Mouse (Mus musculus): ENCODE results near the gene Morn4. TPM values are rescaled to one million over a fixed set of nuclear protein-coding genes. Genes with fewer than 3 reads are reported as not detected.

Morn4 gene
- total and polyA plus RNA-seq, 2 experiments from 2014 or later, result 47.5 to 122 TPM

- H3K27ac ChIP-seq (ENCODE audit: low read depth, low read length), result no peak overlapping the region
- no peak overlapping the region for H3K9ac ChIP-seq (replicated peaks; ENCODE audit: low read length, poor library complexity, severe bottlenecking)
- TF ChIP-seq CTCF (IDR thresholded peaks at IDR 0.05), result no peak
- no peaks in the 10 kb centered on the region for H3K36me3 ChIP-seq (ENCODE audit: insufficient read depth, low read length)
- H3K4me3 ChIP-seq (ENCODE audit: low read depth, low read length), result no peak overlapping the region
- no peaks in the 10 kb centered on the region for H3K4me1 ChIP-seq (ENCODE audit: insufficient read depth, low read length)
- DNase-seq (ENCODE audit: low spot score), result no peak
- no peak overlapping the region for H3K4me2 ChIP-seq (ENCODE audit: low read depth, low read length, poor library complexity, severe bottlenecking)
- 98% methylated on average over 6 of the region's 6 CpGs for WGBS
- H3K27me3 ChIP-seq (ENCODE audit: insufficient read depth, low read length), result no peaks in the 10 kb centered on the region
- H3K9me3 ChIP-seq (ENCODE audit: low read length), result no peaks in the 10 kb centered on the region
- ATAC-seq (ENCODE audit: low FRiP score), result no peak
These were observed 42.2 kb downstream of the Morn4 start for GRCm38 (mm10) chr19:42043988-42044387.

GRCm38 (mm10) chr19:42038310-42038709, 47.8 kb downstream of the Morn4 start:
- Histone ChIP-seq H3K4me2 (ENCODE audit: low read depth, low read length, poor library complexity, severe bottlenecking) (no peak overlapping the region), H3K4me3 (ENCODE audit: low read depth, low read length) (no peak overlapping the region), H3K9me3 (ENCODE audit: low read length) (no peaks in the 10 kb centered on the region), H3K27me3 (ENCODE audit: insufficient read depth, low read length) (no peaks in the 10 kb centered on the region), H3K9ac (replicated peaks; ENCODE audit: low read length, poor library complexity, severe bottlenecking) (no peak overlapping the region), H3K36me3 (ENCODE audit: insufficient read depth, low read length) (0 out of 2 replicates have a peak, but pooled peaks cover 2% of the 10 kb centered on the region), H3K27ac (ENCODE audit: low read depth, low read length) (no peak overlapping the region), H3K4me1 (ENCODE audit: insufficient read depth, low read length) (no peaks in the 10 kb centered on the region)
- TF ChIP-seq CTCF (IDR thresholded peaks at IDR 0.05), result no peak
- DNase-seq (ENCODE audit: low spot score) (no peak), ATAC-seq (ENCODE audit: low FRiP score) (no peak)
- WGBS, result 91% methylated on average over 12 of the region's 12 CpGs

- Histone ChIP-seq H3K4me1 (ENCODE audit: insufficient read depth, low read length) (no peaks in the 10 kb centered on the region), H3K36me3 (ENCODE audit: insufficient read depth, low read length) (0 out of 2 replicates have a peak, but pooled peaks cover 2% of the 10 kb centered on the region), H3K27me3 (ENCODE audit: insufficient read depth, low read length) (no peaks in the 10 kb centered on the region), H3K9me3 (ENCODE audit: low read length) (no peaks in the 10 kb centered on the region), H3K4me3 (ENCODE audit: low read depth, low read length) (no peak overlapping the region), H3K4me2 (ENCODE audit: low read depth, low read length, poor library complexity, severe bottlenecking) (no peak overlapping the region), H3K27ac (ENCODE audit: low read depth, low read length) (no peak overlapping the region), H3K9ac (replicated peaks; ENCODE audit: low read length, poor library complexity, severe bottlenecking) (no peak overlapping the region)
- TF ChIP-seq CTCF (IDR thresholded peaks at IDR 0.05), result no peak
- DNase-seq (ENCODE audit: low spot score) (no peak), ATAC-seq (ENCODE audit: low FRiP score) (no peak)
- 83% methylated on average over 11 of the region's 11 CpGs for WGBS
These were observed 48.9 kb downstream of the Morn4 start for GRCm38 (mm10) chr19:42037167-42037702.

- H3K4me1 ChIP-seq (ENCODE audit: insufficient read depth, low read length), result no peaks in the 10 kb centered on the region
- H3K9me3 ChIP-seq (ENCODE audit: low read length), result no peaks in the 10 kb centered on the region
- H3K27ac ChIP-seq (ENCODE audit: low read depth, low read length), result no peak overlapping the region
- ATAC-seq (ENCODE audit: low FRiP score) (no peak), DNase-seq (ENCODE audit: low spot score) (no peak)
- no peak for TF ChIP-seq CTCF (IDR thresholded peaks at IDR 0.05)
- no peak overlapping the region for H3K4me2 ChIP-seq (ENCODE audit: low read depth, low read length, poor library complexity, severe bottlenecking)
- H3K36me3 ChIP-seq (ENCODE audit: insufficient read depth, low read length), result 0 out of 2 replicates have a peak, but pooled peaks cover 2% of the 10 kb centered on the region
- H3K4me3 ChIP-seq (ENCODE audit: low read depth, low read length), result no peak overlapping the region
- H3K9ac ChIP-seq (replicated peaks; ENCODE audit: low read length, poor library complexity, severe bottlenecking), result no peak overlapping the region
- H3K27me3 ChIP-seq (ENCODE audit: insufficient read depth, low read length), result no peaks in the 10 kb centered on the region
- 77% methylated on average over 3 of the region's 3 CpGs for WGBS
These were observed 49.8 kb downstream of the Morn4 start for GRCm38 (mm10) chr19:42036357-42036756.

- Histone ChIP-seq H3K9me3 (ENCODE audit: low read length) (no peaks in the 10 kb centered on the region), H3K36me3 (ENCODE audit: insufficient read depth, low read length) (0 out of 2 replicates have a peak, but pooled peaks cover 2% of the 10 kb centered on the region), H3K4me3 (ENCODE audit: low read depth, low read length) (no peak within 1 kb of the TSS), H3K27ac (ENCODE audit: low read depth, low read length) (no peak within 1 kb of the TSS), H3K27me3 (ENCODE audit: insufficient read depth, low read length) (no peaks in the 10 kb centered on the region), H3K4me2 (ENCODE audit: low read depth, low read length, poor library complexity, severe bottlenecking) (no peak within 1 kb of the TSS), H3K9ac (replicated peaks; ENCODE audit: low read length, poor library complexity, severe bottlenecking) (no peak within 1 kb of the TSS), H3K4me1 (ENCODE audit: insufficient read depth, low read length) (no peaks in the 10 kb centered on the region)
- TF ChIP-seq CTCF (IDR thresholded peaks at IDR 0.05), result peak; percentile 88
- DNase-seq (ENCODE audit: low spot score) (peak; percentile 92), ATAC-seq (ENCODE audit: low FRiP score) (peak; percentile 74)
- WGBS, result 68% methylated on average over 19 of the region's 19 CpGs
These were observed 50.5 kb downstream of the Morn4 start, which contains the start of gene Ankrd2 for GRCm38 (mm10) chr19:42035456-42036248. Gene Ankrd2 (plus strand): TSS chr19:42036000.

GRCm38 (mm10) chr19:42034881-42035455, 51.2 kb downstream of the Morn4 start:
- Histone ChIP-seq H3K4me1 (ENCODE audit: insufficient read depth, low read length) (no peaks in the 10 kb centered on the region), H3K9ac (replicated peaks; ENCODE audit: low read length, poor library complexity, severe bottlenecking) (no peak overlapping the region), H3K4me2 (ENCODE audit: low read depth, low read length, poor library complexity, severe bottlenecking) (no peak overlapping the region), H3K9me3 (ENCODE audit: low read length) (no peaks in the 10 kb centered on the region), H3K27me3 (ENCODE audit: insufficient read depth, low read length) (no peaks in the 10 kb centered on the region), H3K27ac (ENCODE audit: low read depth, low read length) (no peak overlapping the region), H3K4me3 (ENCODE audit: low read depth, low read length) (no peak overlapping the region), H3K36me3 (ENCODE audit: insufficient read depth, low read length) (0 out of 2 replicates have a peak, but pooled peaks cover 2% of the 10 kb centered on the region)
- DNase-seq (ENCODE audit: low spot score), result no peak
- ATAC-seq (ENCODE audit: low FRiP score), result peak; percentile 47; the same call in 1 of the 2 replicates
- no peak for TF ChIP-seq CTCF (IDR thresholded peaks at IDR 0.05)
- WGBS, result 58% methylated on average over 11 of the region's 11 CpGs
